Mouse (Mus musculus): ENCODE measurements around the gene Klc4. TPM values are rescaled to one million over a fixed set of nuclear protein-coding genes. Genes with fewer than 3 reads are reported as not detected.

Klc4 gene
- polyA plus RNA-seq, 1 experiment from 2014 or later, result 38.4 TPM

DNA sequence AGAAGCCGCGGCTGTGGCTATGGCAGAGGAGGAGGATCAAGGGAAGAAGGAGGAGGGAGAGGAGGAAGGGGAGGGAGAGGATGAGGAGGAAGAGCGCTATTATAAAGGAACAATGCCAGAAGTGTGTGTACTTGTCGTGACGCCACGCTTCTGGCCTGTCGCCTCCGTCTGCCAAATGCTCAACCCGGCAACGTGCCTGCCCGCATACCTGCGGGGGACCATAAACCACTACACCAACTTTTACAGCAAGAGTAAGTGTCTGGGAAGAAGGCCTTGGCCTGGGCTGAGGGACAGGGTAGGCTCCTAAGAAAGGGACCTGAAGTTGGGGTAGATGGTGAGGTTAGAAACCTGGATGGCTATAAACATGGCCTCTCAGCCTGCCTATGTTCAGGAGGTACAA, 16.2 kb upstream of the Klc4 start:
- H3K27me3 ChIP-seq (ENCODE audit: control insufficient read depth, insufficient read depth, low read length), result no peaks in the 10 kb centered on the region
- no peak overlapping the region for H3K4me2 ChIP-seq (ENCODE audit: low read depth)
- no peak overlapping the region for H3K9ac ChIP-seq (ENCODE audit: low read length)
- WGBS, result 86% methylated on average over 12 of the region's 12 CpGs
- H3K4me3 ChIP-seq (ENCODE audit: low read depth, low read length), result no peak overlapping the region
- H3K4me1 ChIP-seq (ENCODE audit: control insufficient read depth, insufficient read depth, low read length), result no peaks in the 10 kb centered on the region
- H3K9me3 ChIP-seq (ENCODE audit: control insufficient read depth, low read length), result no peaks in the 10 kb centered on the region
- ATAC-seq (ENCODE audit: insufficient read depth, low FRiP score, low TSS enrichment), result no peak
- H3K36me3 ChIP-seq (ENCODE audit: control insufficient read depth, insufficient read depth, low read length), result peaks cover 28% of the 10 kb centered on the region
- DNase-seq (ENCODE audit: low spot score), result no peak
- no peak overlapping the region for H3K27ac ChIP-seq (ENCODE audit: low read depth, low read length)

DNA sequence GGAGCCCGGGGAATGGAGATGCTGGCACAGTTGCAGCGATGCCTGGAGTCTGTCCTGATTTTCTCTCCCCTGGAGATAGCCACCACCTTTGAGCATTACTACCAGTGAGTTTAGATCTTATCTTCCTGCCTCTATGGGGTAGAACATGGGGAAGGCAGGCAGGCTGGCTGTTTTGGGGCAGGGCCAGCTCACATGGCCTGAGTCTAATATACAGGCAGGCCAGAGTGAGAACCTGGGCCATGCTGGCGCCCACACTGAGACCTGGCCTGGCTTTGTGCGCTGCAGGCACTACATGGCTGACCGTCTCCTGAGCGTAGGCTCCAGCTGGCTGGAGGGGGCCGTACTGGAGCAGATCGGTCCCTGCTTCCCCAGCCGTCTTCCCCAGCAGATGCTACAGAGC, 15.5 kb upstream of the Klc4 start:
- no peaks in the 10 kb centered on the region for H3K9me3 ChIP-seq (ENCODE audit: control insufficient read depth, low read length)
- H3K27me3 ChIP-seq (ENCODE audit: control insufficient read depth, insufficient read depth, low read length), result no peaks in the 10 kb centered on the region
- H3K36me3 ChIP-seq (ENCODE audit: control insufficient read depth, insufficient read depth, low read length), result peaks cover 28% of the 10 kb centered on the region
- H3K9ac ChIP-seq (ENCODE audit: low read length), result no peak overlapping the region
- H3K4me2 ChIP-seq (ENCODE audit: low read depth), result no peak overlapping the region
- no peak overlapping the region for H3K4me3 ChIP-seq (ENCODE audit: low read depth, low read length)
- H3K27ac ChIP-seq (ENCODE audit: low read depth, low read length), result no peak overlapping the region
- DNase-seq (ENCODE audit: low spot score), result no peak
- 94% methylated on average over 9 of the region's 9 CpGs for WGBS
- no peaks in the 10 kb centered on the region for H3K4me1 ChIP-seq (ENCODE audit: control insufficient read depth, insufficient read depth, low read length)
- ATAC-seq (ENCODE audit: insufficient read depth, low FRiP score, low TSS enrichment), result no peak

DNA sequence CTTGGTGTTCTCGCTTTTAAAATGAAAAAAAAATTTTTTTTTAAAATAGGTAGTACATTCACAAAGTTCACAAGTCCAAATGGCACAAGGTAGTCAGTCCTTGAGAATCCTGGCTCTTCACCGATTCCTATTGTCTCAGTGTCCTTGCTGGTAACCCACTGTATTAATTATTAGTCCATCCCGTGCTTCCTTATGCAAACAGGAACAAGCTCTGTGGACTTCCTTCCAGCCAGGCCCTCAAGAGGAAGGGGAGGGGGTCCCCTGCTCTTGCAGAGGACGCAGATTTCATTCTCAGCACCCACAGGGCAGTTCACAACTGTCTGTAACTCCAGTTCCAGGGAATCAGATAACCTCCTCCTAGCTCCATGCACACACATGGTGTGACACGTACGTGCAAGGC, 10.2 kb upstream of the Klc4 start:
- no peak overlapping the region for H3K27ac ChIP-seq (ENCODE audit: low read depth, low read length)
- no peak overlapping the region for H3K4me2 ChIP-seq (ENCODE audit: low read depth)
- H3K9me3 ChIP-seq (ENCODE audit: control insufficient read depth, low read length), result no peaks in the 10 kb centered on the region
- H3K36me3 ChIP-seq (ENCODE audit: control insufficient read depth, insufficient read depth, low read length), result peaks cover 23% of the 10 kb centered on the region
- H3K4me1 ChIP-seq (ENCODE audit: control insufficient read depth, insufficient read depth, low read length), result peaks cover 11% of the 10 kb centered on the region
- no peak overlapping the region for H3K9ac ChIP-seq (ENCODE audit: low read length)
- no peak overlapping the region for H3K4me3 ChIP-seq (ENCODE audit: low read depth, low read length)
- no peaks in the 10 kb centered on the region for H3K27me3 ChIP-seq (ENCODE audit: control insufficient read depth, insufficient read depth, low read length)
- 74% methylated on average over 6 of the region's 6 CpGs for WGBS
- ATAC-seq (ENCODE audit: insufficient read depth, low FRiP score, low TSS enrichment) (no peak), DNase-seq (ENCODE audit: low spot score) (no peak)

DNA sequence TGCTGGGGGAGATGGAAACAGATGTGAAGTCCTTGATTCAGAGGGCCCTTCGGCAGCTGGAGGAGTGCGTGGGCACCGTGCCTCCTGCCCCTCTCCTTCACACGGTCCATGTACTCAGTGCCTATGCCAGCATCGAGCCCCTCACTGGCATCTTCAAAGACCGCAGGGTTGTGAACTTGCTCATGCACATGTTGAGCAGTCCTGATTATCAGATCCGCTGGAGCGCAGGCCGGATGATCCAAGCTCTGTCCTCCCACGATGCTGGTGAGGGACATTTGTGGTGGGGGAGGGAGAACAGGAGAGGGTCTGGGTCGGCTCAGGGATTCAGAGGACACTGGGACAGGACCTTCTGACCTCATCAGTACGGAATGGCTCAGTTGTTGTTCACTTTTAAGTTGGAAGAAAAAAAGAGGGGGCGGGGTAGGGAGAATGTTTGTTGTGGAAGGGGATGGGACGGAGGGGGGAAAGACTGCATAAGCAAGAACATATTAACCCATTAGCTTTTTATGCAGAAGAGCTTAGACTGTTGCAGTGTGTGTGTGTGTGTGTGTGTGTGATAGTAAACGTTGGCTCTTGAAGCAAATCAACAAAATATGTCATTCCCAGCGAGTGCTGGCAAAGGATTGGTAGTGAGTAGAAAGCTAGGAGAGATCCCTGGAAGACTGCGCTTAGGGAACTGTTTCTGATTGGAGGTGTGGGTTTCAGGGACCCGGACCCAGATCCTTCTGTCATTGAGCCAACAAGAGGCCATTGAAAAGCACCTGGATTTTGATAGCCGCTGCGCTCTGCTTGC, 6.1 kb upstream of the Klc4 start:
- H3K27me3 ChIP-seq (ENCODE audit: control insufficient read depth, insufficient read depth, low read length), result no peaks in the 10 kb centered on the region
- ATAC-seq (ENCODE audit: insufficient read depth, low FRiP score, low TSS enrichment), result no peak
- DNase-seq (ENCODE audit: low spot score), result no peak
- H3K4me2 ChIP-seq (ENCODE audit: low read depth), result peak overlapping the region; percentile 92
- peaks cover 6% of the 10 kb centered on the region for H3K36me3 ChIP-seq (ENCODE audit: control insufficient read depth, insufficient read depth, low read length)
- 84% methylated on average over 20 of the region's 20 CpGs for WGBS
- peaks cover 19% of the 10 kb centered on the region for H3K4me1 ChIP-seq (ENCODE audit: control insufficient read depth, insufficient read depth, low read length)
- H3K27ac ChIP-seq (ENCODE audit: low read depth, low read length), result no peak overlapping the region
- H3K9ac ChIP-seq (ENCODE audit: low read length), result peak overlapping the region; percentile 91
- H3K4me3 ChIP-seq (ENCODE audit: low read depth, low read length), result peak overlapping the region; percentile 60
- no peaks in the 10 kb centered on the region for H3K9me3 ChIP-seq (ENCODE audit: control insufficient read depth, low read length)

DNA sequence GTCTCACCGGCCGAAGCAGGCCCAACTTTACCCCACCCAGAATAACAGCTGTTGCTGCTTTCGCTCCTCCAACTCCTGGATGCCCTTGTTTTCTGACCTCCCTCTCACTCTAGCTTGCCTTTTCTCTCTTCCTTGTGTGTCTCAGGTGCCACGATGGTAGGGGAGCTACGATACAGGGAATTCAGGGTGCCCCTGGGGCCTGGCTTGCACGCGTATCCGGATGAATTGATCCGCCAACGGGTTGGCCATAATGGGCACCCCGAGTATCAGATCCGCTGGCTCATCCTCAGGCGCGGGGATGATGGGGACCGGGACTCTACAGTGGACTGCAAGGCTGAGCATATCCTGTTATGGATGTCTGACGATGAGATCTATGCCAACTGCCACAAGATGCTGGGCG, 5.5 kb upstream of the Klc4 start:
- Histone ChIP-seq H3K9ac (ENCODE audit: low read length) (peak overlapping the region; percentile 91), H3K27ac (ENCODE audit: low read depth, low read length) (0 out of 2 replicates have a peak overlapping the region, but pooled peaks have one; percentile 90), H3K4me1 (ENCODE audit: control insufficient read depth, insufficient read depth, low read length) (peaks cover 25% of the 10 kb centered on the region), H3K27me3 (ENCODE audit: control insufficient read depth, insufficient read depth, low read length) (no peaks in the 10 kb centered on the region), H3K9me3 (ENCODE audit: control insufficient read depth, low read length) (no peaks in the 10 kb centered on the region), H3K4me3 (ENCODE audit: low read depth, low read length) (peak overlapping the region; percentile 60), H3K4me2 (ENCODE audit: low read depth) (peak overlapping the region; percentile 92), H3K36me3 (ENCODE audit: control insufficient read depth, insufficient read depth, low read length) (peaks cover 6% of the 10 kb centered on the region)
- DNase-seq (ENCODE audit: low spot score), result no peak
- ATAC-seq (ENCODE audit: insufficient read depth, low FRiP score, low TSS enrichment), result no peak
- WGBS, result 77% methylated on average over 17 of the region's 17 CpGs

DNA sequence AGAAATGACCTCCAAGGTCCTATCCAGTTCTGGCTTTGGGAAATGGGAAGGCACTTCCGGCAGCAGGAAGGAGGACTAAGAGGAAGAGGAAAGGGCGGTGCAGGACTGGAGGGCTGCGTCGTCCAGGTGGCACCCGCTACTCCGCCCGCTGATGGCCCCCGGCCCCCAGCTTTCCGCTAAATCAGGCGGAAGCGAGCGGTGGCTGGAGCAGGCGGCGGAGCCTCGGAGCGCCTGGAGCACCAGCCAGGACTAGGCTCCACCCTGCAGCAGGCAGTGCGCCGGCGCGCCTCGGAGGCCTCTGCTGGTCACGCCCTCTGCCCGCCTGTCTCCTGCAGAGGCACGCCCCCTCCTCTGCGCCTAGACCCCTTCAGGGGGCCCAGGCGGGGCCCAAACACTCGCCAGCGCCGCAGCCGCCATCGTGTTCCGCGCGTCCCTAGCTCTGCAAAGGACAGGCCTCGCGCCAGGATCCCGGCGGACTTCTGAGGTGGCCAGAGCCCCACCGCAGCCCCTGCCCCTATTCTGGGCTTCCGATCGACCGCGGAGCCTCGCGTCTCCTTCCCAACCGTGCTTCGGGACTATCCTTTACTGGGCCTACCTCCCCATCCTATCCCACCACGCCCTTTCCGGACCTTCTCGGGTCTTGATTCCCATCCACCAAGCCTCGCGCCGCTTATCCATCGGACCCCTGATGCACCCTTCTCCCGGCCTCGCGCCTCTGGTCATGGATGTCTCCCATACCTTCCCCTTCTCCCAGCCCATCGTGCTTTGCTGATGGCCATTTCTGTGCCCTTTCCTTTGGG, 4.6 kb upstream of the Klc4 start, which contains the start of gene Cul7:
Gene Cul7, plus strand, starts transcription at position 106 of the 800 bp plus-strand sequence.
- Histone ChIP-seq H3K36me3 (ENCODE audit: control insufficient read depth, insufficient read depth, low read length) (peaks cover 1% of the 10 kb centered on the region; the same call in 1 of the 2 replicates), H3K27ac (ENCODE audit: low read depth, low read length) (peak within 1 kb of the TSS; percentile 90), H3K9ac (ENCODE audit: low read length) (peak within 1 kb of the TSS; percentile 91), H3K4me1 (ENCODE audit: control insufficient read depth, insufficient read depth, low read length) (peaks cover 25% of the 10 kb centered on the region), H3K4me2 (ENCODE audit: low read depth) (peak within 1 kb of the TSS; percentile 92), H3K4me3 (ENCODE audit: low read depth, low read length) (peak within 1 kb of the TSS; percentile 60), H3K27me3 (ENCODE audit: control insufficient read depth, insufficient read depth, low read length) (no peaks in the 10 kb centered on the region), H3K9me3 (ENCODE audit: control insufficient read depth, low read length) (no peaks in the 10 kb centered on the region)
- ATAC-seq (ENCODE audit: insufficient read depth, low FRiP score, low TSS enrichment) (peak; percentile 87), DNase-seq (ENCODE audit: low spot score) (peak; percentile 94)
- 1% methylated on average over 57 of the region's 58 CpGs for WGBS

DNA sequence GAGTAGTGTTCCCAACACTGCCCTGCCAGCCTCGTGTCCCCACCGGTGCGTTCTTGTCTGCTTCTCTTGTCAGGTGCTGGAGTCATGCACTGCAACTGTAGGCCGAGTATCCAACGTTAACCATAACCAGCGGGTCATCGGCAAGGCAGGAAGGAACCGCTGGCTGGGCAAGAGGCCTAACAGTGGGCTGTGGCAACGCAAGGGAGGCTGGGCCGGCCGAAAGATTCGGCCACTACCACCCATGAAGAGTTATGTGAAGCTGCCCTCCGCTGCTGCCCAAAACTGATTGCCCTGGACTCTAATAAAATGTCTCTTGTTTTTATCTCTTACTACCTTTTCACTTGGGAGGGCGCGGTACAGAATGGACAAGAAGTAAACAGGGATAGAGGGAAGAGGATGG, 4.0 kb upstream of the Klc4 start:
- H3K36me3 ChIP-seq (ENCODE audit: control insufficient read depth, insufficient read depth, low read length), result no peaks in the 10 kb centered on the region; the same call in 1 of the 2 replicates

DNA sequence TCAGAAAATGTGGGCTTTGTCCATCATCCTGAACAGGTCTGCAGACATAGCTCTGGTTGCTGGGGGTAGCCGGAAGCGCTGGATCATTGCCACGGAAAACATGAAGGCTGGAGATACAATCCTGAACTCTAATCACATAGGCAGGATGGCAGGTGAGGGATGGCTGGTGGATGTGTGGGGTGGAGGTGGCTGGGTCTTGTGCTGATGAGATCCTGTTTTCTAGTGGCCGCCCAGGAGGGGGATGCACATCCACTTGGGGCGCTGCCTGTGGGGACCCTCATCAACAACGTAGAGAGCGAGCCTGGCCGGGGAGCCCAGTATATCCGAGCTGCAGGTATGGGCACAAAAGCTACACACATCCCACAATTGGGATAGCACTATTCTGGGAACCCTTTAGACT, 2.6 kb upstream of the Klc4 start:
- WGBS, result 92% methylated on average over 9 of the region's 9 CpGs
- H3K4me2 ChIP-seq (ENCODE audit: low read depth), result no peak overlapping the region
- no peak overlapping the region for H3K9ac ChIP-seq (ENCODE audit: low read length)
- no peak overlapping the region for H3K4me3 ChIP-seq (ENCODE audit: low read depth, low read length)
- DNase-seq (ENCODE audit: low spot score) (no peak), ATAC-seq (ENCODE audit: insufficient read depth, low FRiP score, low TSS enrichment) (no peak)
- no peaks in the 10 kb centered on the region for H3K9me3 ChIP-seq (ENCODE audit: control insufficient read depth, low read length)
- H3K4me1 ChIP-seq (ENCODE audit: control insufficient read depth, insufficient read depth, low read length), result peaks cover 31% of the 10 kb centered on the region
- H3K36me3 ChIP-seq (ENCODE audit: control insufficient read depth, insufficient read depth, low read length), result no peaks in the 10 kb centered on the region; the same call in 1 of the 2 replicates
- H3K27me3 ChIP-seq (ENCODE audit: control insufficient read depth, insufficient read depth, low read length), result no peaks in the 10 kb centered on the region
- H3K27ac ChIP-seq (ENCODE audit: low read depth, low read length), result no peak overlapping the region

More for the DNA sequence above, 4.0 kb upstream of the Klc4 start:
- no peaks in the 10 kb centered on the region for H3K9me3 ChIP-seq (ENCODE audit: control insufficient read depth, low read length)
- H3K4me2 ChIP-seq (ENCODE audit: low read depth), result peak overlapping the region; percentile 92
- peak overlapping the region; percentile 90 for H3K27ac ChIP-seq (ENCODE audit: low read depth, low read length)
- no peaks in the 10 kb centered on the region for H3K27me3 ChIP-seq (ENCODE audit: control insufficient read depth, insufficient read depth, low read length)
- peak overlapping the region; percentile 60 for H3K4me3 ChIP-seq (ENCODE audit: low read depth, low read length)
- H3K9ac ChIP-seq (ENCODE audit: low read length), result peak overlapping the region; percentile 91
- peaks cover 27% of the 10 kb centered on the region for H3K4me1 ChIP-seq (ENCODE audit: control insufficient read depth, insufficient read depth, low read length)
- WGBS, result 40% methylated on average over 15 of the region's 15 CpGs
- ATAC-seq (ENCODE audit: insufficient read depth, low FRiP score, low TSS enrichment) (no peak), DNase-seq (ENCODE audit: low spot score) (no peak)
